25 mouse cellular contexts compared by ENCODE assay signal in the genomic region with DNA sequence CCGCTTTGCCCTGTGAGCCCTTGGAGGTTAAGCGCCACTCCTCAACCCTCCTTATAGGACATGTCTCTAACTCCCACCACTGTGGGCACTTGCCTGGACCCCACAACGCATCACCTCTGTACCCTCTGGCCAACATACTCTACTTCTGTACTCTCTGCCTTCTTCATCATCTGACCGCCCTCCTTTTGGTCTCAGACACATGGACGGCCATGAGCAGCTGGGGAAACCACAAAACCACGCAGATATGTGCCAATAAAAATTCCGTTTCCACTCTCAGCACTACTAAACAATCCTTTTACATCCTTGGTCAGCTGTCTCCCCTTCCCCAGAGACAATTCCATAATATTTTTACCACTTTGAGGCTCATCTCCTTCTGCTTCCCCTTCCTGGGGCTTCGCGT.
DNase-seq lines count a peak whose midpoint lies in the region; ATAC-seq lines count a peak whose summit lies in the region.
"Had no signal": no experiment of that assay in that cellular context is flagged by ENCODE, and none has a peak within 500 bp of the region (broad histone marks: within the 10 kb centered on the region; RNA-seq: fewer than 3 reads in every experiment).

No protein-coding gene starts in this region.

- H3K9me3 ChIP-seq in limb, embryonic 13.5 days, result no peaks in the 10 kb centered on the region
- no peaks in the 10 kb centered on the region for H3K9me3 ChIP-seq in limb, embryonic 10.5 days (replicated peaks)
- no peaks in the 10 kb centered on the region for H3K9me3 ChIP-seq in hindbrain, embryonic 14.5 days (ENCODE audit: control insufficient read depth, low read length)
- H3K9me3 ChIP-seq: embryonic facial prominence, embryonic 10.5 days; embryonic facial prominence, embryonic 15.5 days; forebrain, embryonic 12.5 days; heart, embryonic 13.5 days; kidney, embryonic 15.5 days; liver, embryonic 15.5 days; neural tube, embryonic 12.5 days had no signal

- DNase-seq in limb, embryonic 10.5 days (ENCODE audit: low spot score), result no peak
- DNase-seq in 3T3-L1 (ENCODE audit: low read depth, low spot score) (peak; percentile 50), 416B (ENCODE audit: low read depth) (peak; percentile 42)
- DNase-seq in hindbrain, embryonic 14.5 days (ENCODE audit: low spot score), result no peak
- DNase-seq in cerebellum, postnatal 10 days, result no peak
- DNase-seq: adrenal gland, postnatal 25 days; cerebellum, adult 11-12 months; cerebellum, postnatal 14 days; forebrain, postnatal 0 days; heart, postnatal 10 days; kidney, adult 18-20 months; kidney, postnatal 4 days; lung, embryonic 14.5 days; lung, postnatal 14 days; midbrain, embryonic 14.5 days; right cerebral cortex, postnatal 14 days had no signal

- 0 out of 2 replicates have a peak overlapping the region, but pooled peaks have one; percentile 28 for H3K27ac ChIP-seq in limb, embryonic 13.5 days
- H3K27ac ChIP-seq in limb, embryonic 10.5 days, result no peak overlapping the region
- H3K27ac ChIP-seq in hindbrain, embryonic 14.5 days, result 0 out of 2 replicates have a peak overlapping the region, but pooled peaks have one; percentile 26
- H3K27ac ChIP-seq: embryonic facial prominence, embryonic 10.5 days; embryonic facial prominence, embryonic 15.5 days; heart, embryonic 13.5 days; kidney, embryonic 15.5 days; liver, embryonic 15.5 days; neural tube, embryonic 12.5 days had no signal

- H3K36me3 ChIP-seq in limb, embryonic 13.5 days, result no peaks in the 10 kb centered on the region
- H3K36me3 ChIP-seq in limb, embryonic 10.5 days, result no peaks in the 10 kb centered on the region
- H3K36me3 ChIP-seq in hindbrain, embryonic 14.5 days (replicated peaks; ENCODE audit: control insufficient read depth, insufficient read depth), result no peaks in the 10 kb centered on the region
- H3K36me3 ChIP-seq: embryonic facial prominence, embryonic 10.5 days; embryonic facial prominence, embryonic 15.5 days; forebrain, embryonic 12.5 days; heart, embryonic 13.5 days; kidney, embryonic 15.5 days; liver, embryonic 15.5 days; neural tube, embryonic 12.5 days had no signal

- H3K4me2 ChIP-seq in limb, embryonic 13.5 days (replicated peaks), result no peak overlapping the region
- H3K4me2 ChIP-seq in hindbrain, embryonic 14.5 days (replicated peaks), result no peak overlapping the region
- H3K4me2 ChIP-seq: embryonic facial prominence, embryonic 15.5 days; heart, embryonic 13.5 days; liver, embryonic 15.5 days; lung, embryonic 14.5 days had no signal

- H3K9ac ChIP-seq in limb, embryonic 13.5 days, result no peak overlapping the region
- no peak overlapping the region for H3K9ac ChIP-seq in hindbrain, embryonic 14.5 days
- H3K9ac ChIP-seq: embryonic facial prominence, embryonic 15.5 days; forebrain, embryonic 12.5 days; heart, embryonic 13.5 days; kidney, embryonic 15.5 days; liver, embryonic 15.5 days; lung, embryonic 14.5 days had no signal

- peaks cover 86% of the 10 kb centered on the region for H3K27me3 ChIP-seq in limb, embryonic 13.5 days
- peaks cover 100% of the 10 kb centered on the region for H3K27me3 ChIP-seq in limb, embryonic 10.5 days (ENCODE audit: low read depth, poor library complexity, severe bottlenecking)
- H3K27me3 ChIP-seq in hindbrain, embryonic 14.5 days (ENCODE audit: control insufficient read depth, insufficient read depth, low read length), result peaks cover 41% of the 10 kb centered on the region

- H3K4me1 ChIP-seq in limb, embryonic 13.5 days, result peaks cover 72% of the 10 kb centered on the region
- H3K4me1 ChIP-seq in limb, embryonic 10.5 days, result peaks cover 73% of the 10 kb centered on the region
- H3K4me1 ChIP-seq in hindbrain, embryonic 14.5 days (replicated peaks; ENCODE audit: control insufficient read depth, insufficient read depth, low read length), result peaks cover 50% of the 10 kb centered on the region

- no peak overlapping the region for H3K4me3 ChIP-seq in limb, embryonic 13.5 days
- H3K4me3 ChIP-seq in limb, embryonic 10.5 days, result no peak overlapping the region
- no peak overlapping the region for H3K4me3 ChIP-seq in hindbrain, embryonic 14.5 days (replicated peaks; ENCODE audit: low read length)
- H3K4me3 ChIP-seq: embryonic facial prominence, embryonic 15.5 days; forebrain, embryonic 12.5 days; heart, embryonic 13.5 days; kidney, embryonic 15.5 days; liver, embryonic 15.5 days; neural tube, embryonic 12.5 days had no signal

- 73% methylated on average over 9 of the region's 9 CpGs for whole genome bisulfite sequencing in limb, embryonic 13.5 days
- 91% methylated on average over 9 of the region's 9 CpGs for WGBS in limb, embryonic 10.5 days
- WGBS in hindbrain, embryonic 14.5 days, result 93% methylated on average over 9 of the region's 9 CpGs

- no peak for ATAC-seq in limb, embryonic 13.5 days (ENCODE audit: low FRiP score, low read depth)
- no peak for ATAC-seq in hindbrain, embryonic 14.5 days (ENCODE audit: low FRiP score)
- ATAC-seq: CD4-positive, CD25-positive, alpha-beta regulatory T cell, adult 4 months had no signal

Comparison
In these comparisons a context has a peak if more than half of its experiments do, and no peak if none do; other contexts are left out.
1. DNase-seq: peak in 3T3-L1 (single experiment) and 416B (single experiment); none in limb, embryonic 10.5 days (single experiment), hindbrain, embryonic 14.5 days (single experiment) and cerebellum, postnatal 10 days (0 of 2).